Mouse (Mus musculus): Measurements from ENCODE around the gene Adgb.

- no peak for TF ChIP-seq CTCF (IDR thresholded peaks at IDR 0.05; ENCODE audit: insufficient read depth, low read depth, low read length)
- no peak for TF ChIP-seq POLR2A (IDR thresholded peaks at IDR 0.05; ENCODE audit: insufficient read depth, low read depth, low read length)
These were observed 27.2 kb downstream of the Adgb start for GRCm38 (mm10) chr10:10444841-10445466.

Data from olfactory bulb, adult 2 months (tissue).